Mouse (Mus musculus) common myeloid progenitor, adult 5-6 weeks (primary cell): Measurements from ENCODE around the gene Osm. TPM values are rescaled to one million over a fixed set of nuclear protein-coding genes. Genes with fewer than 3 reads are reported as not detected.

ENCODE experiments used
- ATAC-seq: replicated peaks from 2 replicates; pipeline ENCODE4 v1.8.0; 2016; ENCODE audit warnings: low read depth, mild to moderate bottlenecking, moderate TSS enrichment, inconsistent platforms; ENCODE audit not compliant: poor library complexity, severe bottlenecking
- total RNA-seq: library from RNA; stranded (forward); fragments of 200-1000, 187-1606 nt; gene quantifications from 2 replicates; pipeline ENCODE4 v1.2.3, GENCODE M21; 2017

Osm gene
- 15.7 and 16.1 TPM in 2 replicates for total RNA-seq

- ATAC-seq = peak; percentile 15
These were observed at the start of gene Osm for GRCm38 (mm10) chr11:4235665-4236545. Osm (plus strand) TSS chr11:4236420.

- ATAC-seq = peak; percentile 100
These were observed 49.5 kb upstream of the Osm start, which contains the start of gene Tbc1d10a for GRCm38 (mm10) chr11:4186486-4187317. Tbc1d10a (plus strand) TSS chr11:4186789.

DNA sequence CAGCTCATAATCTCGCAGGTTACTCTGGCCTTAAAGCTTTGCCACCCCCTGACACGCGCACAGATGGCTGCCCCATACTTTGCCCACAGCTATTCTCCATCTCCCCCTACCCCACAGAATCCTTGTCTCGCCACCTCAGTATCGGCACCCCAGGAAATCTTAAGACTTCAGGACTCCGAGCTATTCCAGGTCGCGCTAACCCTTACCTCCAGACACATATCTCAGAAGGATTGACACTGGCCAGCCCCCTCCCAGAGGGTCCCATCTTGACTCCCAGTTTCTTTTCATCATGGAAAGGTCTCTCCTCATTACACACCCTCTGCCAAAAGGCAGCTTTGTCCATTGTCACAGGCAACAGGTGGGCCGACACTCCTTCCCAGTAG lies 48.9 kb upstream of the Osm start:
- no peak for ATAC-seq

DNA sequence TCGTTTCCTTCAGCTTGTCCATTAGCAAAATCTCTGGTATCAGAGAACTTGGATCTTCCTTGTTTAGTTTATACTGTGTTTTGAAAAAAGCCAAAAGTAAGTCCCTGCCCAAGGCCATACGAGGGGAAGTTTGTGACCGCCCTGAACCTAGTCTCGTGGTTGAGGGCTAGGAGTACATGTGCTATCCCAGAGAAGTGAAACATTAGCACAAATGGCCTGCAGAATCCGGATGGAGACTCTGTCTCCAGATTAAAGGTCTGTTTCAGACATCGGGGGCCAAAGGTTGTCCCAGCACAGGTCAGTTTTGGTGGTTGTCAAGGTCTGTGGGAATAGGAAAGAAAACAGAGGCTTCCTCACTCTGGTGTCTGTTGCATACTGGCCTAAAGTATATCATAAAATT lies 47.0 kb upstream of the Osm start:
- no peak for ATAC-seq

DNA sequence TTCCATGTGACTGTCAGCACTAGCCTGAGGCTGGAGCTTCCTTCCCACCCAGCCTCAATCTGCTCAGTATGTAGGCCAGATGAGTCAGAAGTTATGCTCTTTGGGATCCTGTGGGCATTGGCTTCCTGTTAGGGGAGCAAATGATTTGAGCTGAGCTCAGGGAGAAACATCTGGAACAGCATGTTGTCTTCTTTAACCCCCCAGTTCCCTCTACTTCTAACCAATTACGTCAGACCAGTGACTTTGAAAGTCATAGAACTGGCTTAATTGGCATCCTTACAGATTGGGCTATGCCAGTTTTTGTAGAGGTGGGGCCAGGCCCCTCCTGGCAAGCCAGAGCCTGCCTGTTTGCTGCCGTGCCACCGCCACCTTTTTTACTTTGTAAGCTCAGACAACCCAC lies 45.5 kb upstream of the Osm start:
- ATAC-seq = no peak

GRCm38 (mm10) chr11:4192757-4193156 lies 43.5 kb upstream of the Osm start:
- no peak for ATAC-seq

DNA sequence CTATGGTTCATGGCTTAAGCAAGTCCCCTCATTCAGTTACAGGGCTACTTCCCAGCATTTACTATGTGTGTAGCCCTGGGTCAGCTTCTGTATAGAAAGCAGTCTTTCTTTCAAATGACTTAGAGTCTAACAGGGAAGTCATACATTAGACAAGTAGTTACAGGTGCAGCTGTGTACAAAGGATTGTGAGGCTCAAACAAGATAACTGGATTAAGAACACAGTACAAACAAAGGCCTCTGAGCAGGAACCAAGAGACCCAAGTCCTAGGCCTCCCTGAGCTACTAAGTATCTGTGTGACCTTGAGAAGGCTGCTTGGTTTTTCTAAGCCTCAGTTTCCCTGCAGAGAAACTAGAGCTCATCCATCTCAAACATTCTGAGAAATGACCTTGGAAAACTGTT lies 42.8 kb upstream of the Osm start:
- no peak for ATAC-seq

DNA sequence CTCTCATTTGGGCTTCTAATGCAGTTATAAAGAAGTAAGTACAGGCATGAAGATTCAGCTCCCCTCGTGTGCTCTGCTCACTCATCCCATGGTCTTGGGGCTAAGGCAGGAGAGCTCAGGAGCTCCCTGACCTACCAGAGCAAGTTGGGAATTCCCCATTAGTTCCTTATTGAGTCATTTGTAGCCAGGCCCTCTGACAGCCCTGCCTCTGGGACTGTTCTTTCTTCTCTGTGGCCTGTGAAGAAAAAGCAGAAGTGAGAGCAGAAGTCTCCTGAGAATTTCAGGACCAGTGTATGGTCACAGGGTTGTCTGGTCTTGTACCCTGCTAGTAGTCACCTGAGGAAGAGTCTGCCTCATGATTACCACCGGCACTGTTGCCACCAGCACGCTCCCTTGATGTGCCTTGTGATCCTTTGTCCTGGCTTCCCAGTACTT lies 40.6 kb upstream of the Osm start:
- peak; percentile 90 for ATAC-seq

DNA sequence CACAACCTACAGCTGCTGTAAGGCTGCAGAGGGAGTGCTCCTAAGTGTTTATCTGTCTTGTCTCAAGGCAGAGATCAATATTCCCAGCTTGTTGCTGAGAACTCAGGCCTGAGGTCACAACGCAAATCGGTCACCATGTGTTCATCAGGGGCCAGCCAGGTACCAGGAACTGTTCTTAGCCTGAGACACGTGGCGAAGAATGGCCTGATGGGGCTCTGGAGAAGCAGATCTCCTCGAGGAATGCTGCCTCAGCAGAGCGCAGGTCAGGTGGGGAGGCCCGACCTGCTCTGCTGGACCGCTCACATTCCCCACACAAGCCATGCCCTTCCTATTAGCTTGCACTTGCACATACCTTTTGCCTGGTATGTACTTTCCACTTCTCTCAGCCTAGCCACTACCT lies 39.6 kb upstream of the Osm start:
- ATAC-seq = no peak

DNA sequence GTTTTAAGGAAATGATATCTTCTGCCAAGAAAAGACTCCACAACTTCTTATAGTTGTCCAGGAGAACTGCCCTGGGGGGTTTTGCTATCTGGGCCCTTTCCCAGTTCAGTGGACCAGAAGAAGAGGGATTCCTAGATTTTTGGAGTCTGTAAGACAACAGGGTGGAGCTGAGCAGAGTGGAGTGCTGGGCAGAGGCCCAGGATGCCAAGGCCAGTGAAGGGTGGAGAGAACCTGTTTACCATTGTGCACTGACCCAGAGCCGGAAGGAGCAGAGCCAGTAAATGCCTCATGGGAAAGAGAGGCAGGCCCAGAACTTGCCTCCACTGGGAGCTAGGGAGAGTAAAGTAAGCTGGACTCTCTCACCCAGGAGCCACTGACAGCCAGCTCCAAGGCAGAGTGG lies 38.5 kb upstream of the Osm start:
- no peak for ATAC-seq

- no peak for ATAC-seq
These were observed 34.1 kb upstream of the Osm start for GRCm38 (mm10) chr11:4201981-4202700.

DNA sequence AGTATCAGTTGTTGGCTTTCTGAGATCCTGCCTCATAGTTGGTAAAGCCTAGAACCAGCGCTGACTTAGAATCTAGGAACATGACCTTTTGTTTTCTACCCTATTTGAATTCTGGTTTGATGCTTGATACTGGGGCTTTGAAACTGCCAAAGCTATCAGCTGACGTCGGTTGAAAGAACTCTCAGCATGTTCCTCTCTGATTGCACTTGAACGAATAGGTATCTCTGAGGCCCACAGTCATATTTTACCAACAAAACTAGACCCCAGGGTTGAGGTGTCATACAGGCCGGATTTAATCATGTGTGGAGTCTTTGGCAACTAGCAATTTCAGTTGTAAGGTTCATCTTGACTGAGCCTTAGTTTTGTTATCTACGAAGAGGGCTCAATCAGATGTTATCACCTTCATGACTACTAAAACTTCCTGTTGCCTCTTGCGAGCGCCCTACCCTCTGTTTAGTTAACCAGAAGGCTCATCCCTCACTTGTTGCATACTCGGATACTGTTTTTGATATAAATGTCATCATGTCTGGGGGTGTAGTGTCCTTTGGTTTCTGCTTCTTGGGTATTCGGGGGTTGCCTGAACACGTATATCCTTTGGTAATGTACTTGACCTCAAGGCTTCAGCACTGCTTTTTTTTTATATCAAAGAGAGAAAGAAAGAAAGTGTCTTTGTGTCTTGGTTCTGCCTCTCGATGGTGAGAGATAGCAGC lies 33.1 kb upstream of the Osm start:
- ATAC-seq = no peak

- ATAC-seq = no peak
These were observed 32.5 kb upstream of the Osm start for GRCm38 (mm10) chr11:4203705-4204074.

GRCm38 (mm10) chr11:4205097-4205655 lies 31.0 kb upstream of the Osm start:
- no peak for ATAC-seq

- ATAC-seq = no peak
These were observed 30.3 kb upstream of the Osm start for GRCm38 (mm10) chr11:4205951-4206350.

- ATAC-seq = peak; percentile 70
These were observed 29.7 kb upstream of the Osm start for GRCm38 (mm10) chr11:4206563-4206962.

- ATAC-seq = no peak
These were observed 28.6 kb upstream of the Osm start for GRCm38 (mm10) chr11:4207655-4208054.

GRCm38 (mm10) chr11:4209556-4209955 lies 26.7 kb upstream of the Osm start:
- no peak; the same call in 1 of the 2 replicates for ATAC-seq

- no peak for ATAC-seq
These were observed 25.4 kb upstream of the Osm start for GRCm38 (mm10) chr11:4210786-4211185.

GRCm38 (mm10) chr11:4213107-4213506 lies 23.1 kb upstream of the Osm start:
- ATAC-seq = no peak
